Mouse (Mus musculus): ENCODE data around the gene Nav1. TPM values are rescaled to one million over a fixed set of nuclear protein-coding genes. Genes with fewer than 3 reads are reported as not detected.

The Nav1 gene
- total and polyA plus RNA-seq, 2 experiments from 2014 or later = 46.5 to 99.1 TPM

- Histone ChIP-seq H3K4me1 (ENCODE audit: insufficient read depth, low read length) (0 out of 2 replicates have a peak, but pooled peaks cover 4% of the 10 kb centered on the region), H3K36me3 (ENCODE audit: insufficient read depth, low read length) (peaks cover 9% of the 10 kb centered on the region), H3K27ac (ENCODE audit: low read depth, low read length) (no peak overlapping the region), H3K4me3 (ENCODE audit: low read depth, low read length) (no peak overlapping the region), H3K9me3 (ENCODE audit: low read length) (no peaks in the 10 kb centered on the region), H3K4me2 (ENCODE audit: low read depth, low read length, poor library complexity, severe bottlenecking) (no peak overlapping the region), H3K9ac (replicated peaks; ENCODE audit: low read length, poor library complexity, severe bottlenecking) (no peak overlapping the region), H3K27me3 (ENCODE audit: insufficient read depth, low read length) (no peaks in the 10 kb centered on the region)
- 25% methylated on average over 4 of the region's 4 CpGs for WGBS
- DNase-seq (ENCODE audit: low spot score) (peak; percentile 92), ATAC-seq (ENCODE audit: low FRiP score) (peak; percentile 55)
- peak; percentile 98 for TF ChIP-seq CTCF (IDR thresholded peaks at IDR 0.05)
Observed at GRCm38 (mm10) chr1:135540270-135540669, 66.8 kb downstream of the Nav1 start.

DNA sequence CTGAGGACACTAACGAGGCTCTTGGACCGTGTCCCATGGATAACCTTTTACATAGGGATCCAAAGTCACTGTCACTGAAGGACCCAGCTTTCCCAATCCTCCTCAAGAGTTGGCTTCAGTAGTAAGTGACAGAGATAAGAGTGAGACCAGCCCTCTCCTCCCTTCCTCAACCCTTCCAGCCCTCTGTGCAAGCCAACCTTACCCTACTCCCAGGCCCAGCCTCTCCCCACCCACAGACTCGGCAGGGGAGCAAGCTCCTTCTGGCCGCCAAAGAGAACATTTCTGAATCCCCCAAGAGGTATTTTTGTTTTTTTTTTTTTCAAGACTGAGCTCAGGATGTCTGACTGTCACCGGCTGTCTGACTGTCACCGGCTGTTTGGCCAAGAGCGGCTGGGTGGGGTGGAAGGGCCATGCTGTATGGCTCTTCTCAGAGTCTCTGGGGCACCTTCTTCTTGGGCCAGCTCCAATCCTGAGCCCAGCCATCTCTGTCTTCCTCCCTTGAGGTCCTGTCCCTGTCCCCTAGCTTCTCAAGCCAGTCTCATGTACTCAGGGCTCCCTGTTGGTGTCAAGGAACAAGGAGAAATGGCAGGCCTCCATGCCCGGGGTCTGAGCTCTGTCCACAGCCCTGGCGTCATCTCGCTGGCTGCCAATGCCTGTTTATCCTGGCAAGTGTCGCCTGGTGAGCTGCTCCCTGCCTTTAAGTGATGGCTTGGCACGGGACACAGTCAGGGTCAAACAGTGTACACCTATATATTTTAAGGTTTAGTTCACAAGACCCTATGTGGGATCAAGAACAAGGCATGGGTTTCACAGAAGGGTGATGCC is 68.4 kb downstream of the Nav1 start:
- Histone ChIP-seq H3K9ac (replicated peaks; ENCODE audit: low read length, poor library complexity, severe bottlenecking) (no peak overlapping the region), H3K4me3 (ENCODE audit: low read depth, low read length) (no peak overlapping the region), H3K27me3 (ENCODE audit: insufficient read depth, low read length) (no peaks in the 10 kb centered on the region), H3K4me2 (ENCODE audit: low read depth, low read length, poor library complexity, severe bottlenecking) (no peak overlapping the region), H3K9me3 (ENCODE audit: low read length) (no peaks in the 10 kb centered on the region), H3K27ac (ENCODE audit: low read depth, low read length) (no peak overlapping the region), H3K4me1 (ENCODE audit: insufficient read depth, low read length) (no peaks in the 10 kb centered on the region), H3K36me3 (ENCODE audit: insufficient read depth, low read length) (peaks cover 20% of the 10 kb centered on the region)
- WGBS = 80% methylated on average over 12 of the region's 12 CpGs
- ATAC-seq (ENCODE audit: low FRiP score) (no peak), DNase-seq (ENCODE audit: low spot score) (no peak)
- TF ChIP-seq CTCF (IDR thresholded peaks at IDR 0.05) = no peak

DNA sequence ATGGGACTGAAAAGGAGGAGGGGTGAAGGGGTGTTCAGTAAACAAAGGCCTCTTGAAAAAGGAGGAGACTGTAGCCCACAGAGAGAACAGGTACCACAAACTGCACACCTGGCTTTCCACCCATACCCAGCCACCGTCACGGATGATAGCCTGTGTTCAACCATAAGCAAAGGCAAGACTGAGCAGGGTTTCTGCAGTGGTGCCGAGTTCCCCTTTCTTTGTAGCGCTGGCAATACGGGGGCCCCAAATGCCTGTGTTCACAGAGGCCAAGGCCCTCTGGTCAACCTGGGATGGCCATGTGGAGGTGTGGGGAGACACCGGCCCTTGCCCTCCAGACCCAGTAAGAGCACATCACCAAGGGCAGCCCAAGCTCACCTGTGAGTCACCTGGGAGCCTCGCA is 70.3 kb downstream of the Nav1 start:
- Histone ChIP-seq H3K36me3 (ENCODE audit: insufficient read depth, low read length) (peaks cover 29% of the 10 kb centered on the region), H3K9me3 (ENCODE audit: low read length) (no peaks in the 10 kb centered on the region), H3K9ac (replicated peaks; ENCODE audit: low read length, poor library complexity, severe bottlenecking) (no peak overlapping the region), H3K27me3 (ENCODE audit: insufficient read depth, low read length) (no peaks in the 10 kb centered on the region), H3K4me1 (ENCODE audit: insufficient read depth, low read length) (no peaks in the 10 kb centered on the region), H3K4me3 (ENCODE audit: low read depth, low read length) (no peak overlapping the region), H3K27ac (ENCODE audit: low read depth, low read length) (no peak overlapping the region), H3K4me2 (ENCODE audit: low read depth, low read length, poor library complexity, severe bottlenecking) (no peak overlapping the region)
- DNase-seq (ENCODE audit: low spot score) (no peak), ATAC-seq (ENCODE audit: low FRiP score) (no peak)
- 90% methylated on average over 7 of the region's 7 CpGs for WGBS
- TF ChIP-seq CTCF (IDR thresholded peaks at IDR 0.05) = no peak

DNA sequence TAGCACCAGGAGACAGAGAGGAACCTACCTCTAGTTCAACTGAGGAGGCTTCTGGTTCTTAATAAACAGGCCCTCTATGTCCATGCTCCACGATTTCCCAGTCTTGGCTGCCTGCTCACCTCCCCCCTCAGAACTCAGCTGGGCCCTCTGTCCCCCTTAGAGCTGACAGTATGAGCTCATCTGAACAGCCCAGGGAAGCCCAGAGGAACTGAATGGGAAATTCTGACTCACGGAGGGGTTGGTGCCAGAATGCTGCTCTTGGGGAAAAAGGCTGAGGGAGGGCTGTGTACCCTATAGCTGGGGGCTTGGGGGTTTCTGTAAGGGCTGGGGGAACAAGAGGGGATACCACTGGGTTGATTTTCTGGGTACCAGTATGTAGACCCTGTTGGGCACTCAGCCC is 70.8 kb downstream of the Nav1 start:
- WGBS = 62% methylated on average over 2 of the region's 2 CpGs
- Histone ChIP-seq H3K9me3 (ENCODE audit: low read length) (no peaks in the 10 kb centered on the region), H3K4me2 (ENCODE audit: low read depth, low read length, poor library complexity, severe bottlenecking) (no peak overlapping the region), H3K27me3 (ENCODE audit: insufficient read depth, low read length) (no peaks in the 10 kb centered on the region), H3K9ac (replicated peaks; ENCODE audit: low read length, poor library complexity, severe bottlenecking) (no peak overlapping the region), H3K27ac (ENCODE audit: low read depth, low read length) (no peak overlapping the region), H3K36me3 (ENCODE audit: insufficient read depth, low read length) (peaks cover 34% of the 10 kb centered on the region), H3K4me1 (ENCODE audit: insufficient read depth, low read length) (no peaks in the 10 kb centered on the region), H3K4me3 (ENCODE audit: low read depth, low read length) (no peak overlapping the region)
- DNase-seq (ENCODE audit: low spot score) = no peak
- no peak for ATAC-seq (ENCODE audit: low FRiP score)
- TF ChIP-seq CTCF (IDR thresholded peaks at IDR 0.05) = no peak

GRCm38 (mm10) chr1:135535256-135535655 is 71.8 kb downstream of the Nav1 start:
- Histone ChIP-seq H3K4me3 (ENCODE audit: low read depth, low read length) (no peak overlapping the region), H3K27me3 (ENCODE audit: insufficient read depth, low read length) (no peaks in the 10 kb centered on the region), H3K27ac (ENCODE audit: low read depth, low read length) (no peak overlapping the region), H3K4me1 (ENCODE audit: insufficient read depth, low read length) (no peaks in the 10 kb centered on the region), H3K36me3 (ENCODE audit: insufficient read depth, low read length) (peaks cover 41% of the 10 kb centered on the region), H3K4me2 (ENCODE audit: low read depth, low read length, poor library complexity, severe bottlenecking) (no peak overlapping the region), H3K9me3 (ENCODE audit: low read length) (no peaks in the 10 kb centered on the region), H3K9ac (replicated peaks; ENCODE audit: low read length, poor library complexity, severe bottlenecking) (no peak overlapping the region)
- 53% methylated on average over 4 of the region's 4 CpGs for WGBS
- ATAC-seq (ENCODE audit: low FRiP score) (no peak), DNase-seq (ENCODE audit: low spot score) (no peak)
- TF ChIP-seq CTCF (IDR thresholded peaks at IDR 0.05) = no peak

GRCm38 (mm10) chr1:135534782-135535181 is 72.3 kb downstream of the Nav1 start:
- no peak for DNase-seq (ENCODE audit: low spot score)
- ATAC-seq (ENCODE audit: low FRiP score) = no peak
- 69% methylated on average over 4 of the region's 4 CpGs for WGBS
- Histone ChIP-seq H3K27ac (ENCODE audit: low read depth, low read length) (no peak overlapping the region), H3K4me3 (ENCODE audit: low read depth, low read length) (no peak overlapping the region), H3K27me3 (ENCODE audit: insufficient read depth, low read length) (no peaks in the 10 kb centered on the region), H3K9ac (replicated peaks; ENCODE audit: low read length, poor library complexity, severe bottlenecking) (no peak overlapping the region), H3K36me3 (ENCODE audit: insufficient read depth, low read length) (peaks cover 41% of the 10 kb centered on the region), H3K9me3 (ENCODE audit: low read length) (no peaks in the 10 kb centered on the region), H3K4me1 (ENCODE audit: insufficient read depth, low read length) (no peaks in the 10 kb centered on the region), H3K4me2 (ENCODE audit: low read depth, low read length, poor library complexity, severe bottlenecking) (no peak overlapping the region)
- no peak for TF ChIP-seq CTCF (IDR thresholded peaks at IDR 0.05)

Data from midbrain, postnatal 0 days (tissue).